Mouse (Mus musculus) Patski (cell line): Measurements from ENCODE around the gene Clcn3. TPM values are rescaled to one million over a fixed set of nuclear protein-coding genes. Genes with fewer than 3 reads are reported as not detected.

ENCODE experiments used
- ATAC-seq: fragments of 100-300 bp; one replicate; pipeline ENCODE4 v1.8.0; 2021
- CTCF ChIA-PET: fragments of 350-600 bp; sonication (Branson Sonifier 250); formaldehyde crosslinking; loops from one replicate; lab custom pipeline; 2022; ENCODE audit warnings: inconsistent platforms; lab: Charles Lee
- POLR2A ChIA-PET: fragments of 350-600 bp; sonication (Branson Sonifier 250); formaldehyde crosslinking; loops from one replicate; lab custom pipeline; 2022; ENCODE audit warnings: antibody characterized with exemption, inconsistent platforms; lab: Charles Lee
- DNase-seq: peaks from one replicate; pipeline ENCODE4 v3.0.0-alpha.2; 2011; ENCODE audit warnings: low read depth, low spot score
- H3K27me3 ChIP-seq: fragments of 371-371 bp; one replicate; pipeline ENCODE4 v1.5.1; 2021
- CTCF ChIP-seq: fragments of 100-300 bp; IDR thresholded peaks from one replicate; pipeline ENCODE4 v1.5.1; 2021
- in situ Hi-C: fragments of 300-500 bp; cut with MboI; formaldehyde crosslinking; loops from 3 replicates; pipeline ENCODE4 v1.11.1; 2018; ENCODE audit warnings: low pct_unique_long_range_greater_than_20kb, mixed read lengths
- polyA plus RNA-seq: library from polyadenylated mRNA; unstranded; gene quantifications from one replicate; pipeline ENCODE4 v1.2.3, GENCODE M21; 2021

Clcn3 gene
- polyA plus RNA-seq, 1 experiment from 2014 or later = 55.5 TPM

DNA sequence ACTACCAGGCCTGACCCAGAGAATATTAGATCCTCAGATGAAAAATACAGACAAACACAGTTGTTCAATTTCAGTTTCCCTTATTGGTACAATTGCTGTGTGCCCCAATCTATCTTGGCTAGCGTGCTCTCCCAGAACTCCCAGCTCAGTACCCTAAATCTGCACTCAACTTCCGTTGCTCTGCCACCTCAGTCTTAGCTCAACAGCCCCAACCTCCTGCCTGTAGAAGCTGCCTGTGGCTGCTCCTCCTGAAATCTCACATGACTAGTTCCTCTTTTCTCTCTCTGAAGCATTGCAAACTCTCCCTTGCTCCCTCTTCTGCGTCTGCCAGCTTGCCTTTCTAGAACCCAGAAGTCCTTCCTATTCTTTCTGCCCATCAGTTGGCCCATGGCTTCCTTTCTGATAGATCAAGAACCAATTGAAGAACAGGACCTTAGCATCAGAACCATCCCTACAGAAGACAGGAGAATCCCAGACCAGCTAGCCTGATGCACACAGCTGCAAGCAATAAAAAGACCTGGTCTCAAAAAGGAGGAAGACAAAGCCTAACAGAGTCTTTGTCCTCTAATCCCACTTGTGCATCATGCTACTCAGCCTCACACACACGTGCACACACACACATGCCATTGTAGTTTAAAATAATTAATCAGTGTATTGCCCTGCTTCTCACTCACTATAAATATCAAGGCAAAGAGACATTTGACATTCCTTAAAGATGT, 99.5 kb downstream of the Clcn3 start:
- ChIA-PET CTCF (interaction anchor here (0.8 kb wide), 1 partner anchor 8 kb away, joined by 3 read pairs; no protein-coding TSS in a partner anchor), POLR2A (interaction anchor here (1.2 kb wide), 1 partner anchor 39 kb away, joined by 3 read pairs; no protein-coding TSS in a partner anchor)
- no peaks in the 10 kb centered on the region for H3K27me3 ChIP-seq
- no peak for TF ChIP-seq CTCF
- ATAC-seq = no peak
- DNase-seq = no peak
- in situ Hi-C loops = no loop called here

DNA sequence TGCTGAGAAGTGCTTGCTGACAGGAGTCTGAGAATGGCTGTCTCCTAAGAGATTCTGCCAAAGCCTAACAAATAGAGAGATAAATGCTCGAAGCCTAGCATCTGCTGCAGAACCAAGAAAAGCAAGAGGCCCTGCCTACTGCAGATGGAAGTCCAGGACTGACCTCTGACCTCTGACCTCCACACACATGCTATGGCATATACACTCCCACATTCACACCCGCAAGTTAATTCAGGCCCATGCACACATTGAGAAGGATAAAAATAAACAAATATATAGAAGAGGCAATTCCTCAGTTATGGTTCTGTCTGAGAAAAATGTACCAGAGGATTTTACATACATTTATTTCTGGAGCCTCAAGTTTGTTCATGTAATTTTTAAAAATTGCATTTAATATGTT, 104.5 kb downstream of the Clcn3 start:
- no peak for DNase-seq
- in situ Hi-C loops = no loop called here
- no peak for TF ChIP-seq CTCF
- ChIA-PET POLR2A (no interaction called here), CTCF (interaction anchor here (1.2 kb wide), 1 partner anchor 51 kb away, joined by 3 read pairs; no protein-coding TSS in a partner anchor)
- no peaks in the 10 kb centered on the region for H3K27me3 ChIP-seq
- ATAC-seq = no peak

DNA sequence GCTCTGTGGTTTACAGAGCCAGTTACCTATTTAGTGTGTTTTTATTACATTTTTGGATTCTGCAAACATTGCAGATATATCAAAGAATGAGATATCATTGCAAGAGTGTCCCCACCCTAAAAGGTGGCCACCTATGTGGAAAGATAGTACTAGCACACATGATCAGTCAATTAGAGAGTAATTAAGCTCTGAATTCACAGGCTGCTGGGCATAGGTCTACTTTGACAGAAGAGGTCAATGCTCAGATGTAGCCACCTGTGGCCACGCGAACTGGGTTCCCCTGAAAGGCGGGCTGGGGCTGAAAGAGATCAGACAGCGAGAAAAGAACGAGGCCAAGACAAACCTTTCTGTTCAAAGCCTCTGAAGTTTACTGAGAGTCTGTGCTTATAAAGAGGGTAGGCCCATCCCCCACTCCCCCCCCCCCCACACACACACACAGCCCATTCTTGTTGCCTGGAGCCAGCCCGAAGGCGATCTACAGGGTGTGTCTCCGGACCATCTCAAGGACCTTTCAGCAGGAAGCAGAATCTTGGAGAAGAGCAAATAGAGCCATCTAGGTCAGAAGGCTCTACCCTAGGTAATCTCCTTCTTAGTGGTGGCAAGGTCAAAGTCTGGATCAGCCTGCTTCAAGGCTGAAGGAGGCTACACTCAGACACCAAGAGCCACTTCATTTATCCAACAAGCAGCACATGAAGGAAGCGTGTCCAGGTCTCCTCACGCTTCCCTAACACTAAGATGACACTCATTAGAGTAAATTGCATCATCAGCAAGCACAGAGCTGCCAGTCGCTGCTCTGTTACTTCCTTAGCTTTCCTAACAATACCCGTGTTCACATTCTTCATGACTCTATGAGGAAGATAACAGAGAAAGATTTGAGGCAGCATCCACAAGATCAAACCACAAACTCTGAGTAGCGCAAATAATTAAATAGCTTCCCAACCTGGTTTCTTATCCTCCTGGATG, 112.6 kb downstream of the Clcn3 start:
- ATAC-seq (no peak), DNase-seq (no peak)
- ChIA-PET POLR2A (no interaction called here), CTCF (interaction anchor here (1.5 kb wide), 1 partner anchor 254 kb away, joined by 4 read pairs; no protein-coding TSS in a partner anchor)
- in situ Hi-C loops = no loop called here
- TF ChIP-seq CTCF = no peak
- no peaks in the 10 kb centered on the region for H3K27me3 ChIP-seq

DNA sequence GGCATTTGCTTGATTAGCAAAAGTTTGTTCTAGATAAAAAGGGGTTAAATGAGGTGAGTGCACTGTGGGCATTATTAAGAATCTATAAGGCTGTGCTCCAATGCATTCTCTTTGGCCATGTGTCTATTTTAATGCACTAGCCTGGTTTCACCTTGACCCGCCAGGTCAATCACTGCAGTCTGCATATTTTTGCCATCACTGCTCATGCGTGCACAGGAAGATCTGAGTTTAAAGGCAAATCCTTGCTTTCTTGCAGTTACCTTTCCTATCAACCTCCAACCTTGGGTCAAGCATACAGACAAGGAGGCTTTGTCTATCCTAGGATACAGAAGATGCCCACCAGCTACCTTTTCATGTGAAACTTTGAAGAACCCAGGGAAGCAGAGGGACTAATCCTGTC, 113.3 kb downstream of the Clcn3 start:
- no peaks in the 10 kb centered on the region for H3K27me3 ChIP-seq
- no peak for ATAC-seq
- in situ Hi-C loops = loop anchor here (5.0 to 10.0 kb wide), 3 partner anchors 97 to 362 kb away; partner anchors contain the start of gene Aadat
- ChIA-PET CTCF (interaction anchor here (1.9 kb wide), 1 partner anchor 252 kb away, joined by 5 read pairs; no protein-coding TSS in a partner anchor), POLR2A (no interaction called here)
- no peak for DNase-seq
- TF ChIP-seq CTCF = no peak

DNA sequence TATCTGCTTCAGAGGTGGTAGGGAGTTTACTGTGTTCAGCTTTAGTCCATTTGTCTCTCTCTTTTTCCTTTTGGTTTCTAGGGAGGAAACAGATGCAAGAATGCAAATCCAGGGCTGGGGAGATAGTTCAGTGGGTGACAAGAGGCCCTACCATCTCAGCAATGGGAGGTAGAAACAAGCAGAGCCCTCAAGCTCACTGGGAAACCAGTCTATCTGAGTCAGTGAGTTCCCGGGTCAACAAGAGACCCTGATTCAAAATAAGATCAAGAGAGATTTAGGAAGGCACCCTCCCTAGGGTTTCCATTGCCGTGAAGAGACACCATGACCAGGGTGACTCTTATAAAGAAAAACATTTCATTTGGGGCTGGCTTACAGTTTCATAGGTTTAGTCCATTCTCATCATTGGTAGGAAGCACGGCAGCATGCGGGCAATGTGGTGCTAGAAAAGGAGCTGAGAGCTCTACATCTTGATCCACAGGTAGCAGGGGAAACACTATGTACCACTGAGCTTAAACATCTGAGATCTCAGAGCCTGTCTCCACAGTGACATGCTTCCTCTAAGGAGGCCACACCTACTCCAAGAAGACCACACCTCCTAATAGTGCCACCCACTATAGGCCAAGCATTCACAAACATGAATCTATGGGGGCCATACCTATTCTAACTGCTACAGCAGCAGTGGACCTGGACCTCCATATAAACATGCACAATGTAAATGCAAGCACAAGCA, 114.7 kb downstream of the Clcn3 start:
- ATAC-seq (no peak), DNase-seq (no peak)
- ChIA-PET CTCF (interaction anchor here (1.9 kb wide), 1 partner anchor 250 kb away, joined by 5 read pairs; no protein-coding TSS in a partner anchor), POLR2A (no interaction called here)
- in situ Hi-C loops = loop anchor here (5.0 to 10.0 kb wide), 3 partner anchors 96 to 361 kb away; partner anchors contain the start of gene Aadat
- H3K27me3 ChIP-seq = no peaks in the 10 kb centered on the region
- TF ChIP-seq CTCF = no peak

GRCm38 (mm10) chr8:60867468-60868115, 115.5 kb downstream of the Clcn3 start:
- no peak for DNase-seq
- H3K27me3 ChIP-seq = no peaks in the 10 kb centered on the region
- TF ChIP-seq CTCF = no peak
- ChIA-PET CTCF (no interaction called here), POLR2A (no interaction called here)
- in situ Hi-C loops = loop anchor here (5.0 to 10.0 kb wide), 3 partner anchors 95 to 360 kb away; partner anchors contain the start of gene Aadat
- no peak for ATAC-seq

DNA sequence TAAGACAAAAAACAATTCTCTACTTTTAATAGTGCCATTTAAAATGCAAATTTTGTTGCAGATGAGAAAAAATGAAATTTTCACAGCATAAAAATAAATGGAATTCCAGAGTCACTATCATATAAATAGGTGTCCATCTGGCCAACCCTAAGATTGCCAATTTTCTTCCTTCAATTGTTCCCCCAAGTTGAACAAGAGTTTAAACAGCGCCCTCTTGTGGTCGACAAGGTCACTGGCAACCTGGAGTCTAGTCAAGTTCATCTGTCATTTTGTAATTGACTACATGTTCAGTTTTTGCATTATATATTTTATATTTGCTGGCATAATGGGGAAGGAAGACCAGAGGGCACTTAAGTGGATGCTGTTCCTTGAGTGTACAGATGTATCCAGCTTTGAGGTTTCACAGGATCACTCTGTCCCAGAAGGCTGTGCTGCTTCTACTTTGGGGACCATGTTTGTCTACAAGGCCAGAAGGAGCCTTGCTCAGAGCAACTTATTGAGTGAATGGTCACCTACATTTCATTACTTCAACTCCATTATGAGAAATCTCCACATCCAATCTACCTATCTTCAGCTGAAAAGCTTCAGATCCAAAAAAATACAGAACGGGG, 117.5 kb downstream of the Clcn3 start:
- ATAC-seq (peak; percentile 39), DNase-seq (no peak)
- in situ Hi-C loops = loop anchor here (5.0 to 10.0 kb wide), 3 partner anchors 93 to 358 kb away; partner anchors contain the start of gene Aadat
- ChIA-PET CTCF (interaction anchor here (0.7 to 2.1 kb wide), 9 partner anchors 57 to 359 kb away, joined by 3 to 9 read pairs (median 3); partner anchors contain the start of gene Aadat), POLR2A (no interaction called here)
- TF ChIP-seq CTCF = peak; percentile 86
- H3K27me3 ChIP-seq = no peaks in the 10 kb centered on the region

DNA sequence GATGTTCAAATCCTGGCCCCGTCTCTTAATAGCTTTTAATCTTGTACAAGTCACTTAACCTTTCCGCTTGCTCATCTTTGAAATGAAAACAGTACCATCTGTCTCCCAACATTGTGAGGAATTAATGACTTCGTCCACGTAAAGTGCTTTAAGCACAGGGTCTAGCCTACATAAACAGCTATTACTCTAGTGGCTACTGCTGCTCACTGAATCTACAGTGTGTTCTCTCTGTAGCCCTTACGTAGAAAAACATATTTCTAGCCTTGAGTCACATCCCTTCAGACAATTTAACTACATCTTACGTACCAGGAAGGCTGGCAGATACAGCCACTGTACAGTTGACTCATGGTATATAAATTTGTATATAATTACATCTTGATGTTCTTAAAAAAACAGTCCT, 118.2 kb downstream of the Clcn3 start:
- in situ Hi-C loops = loop anchor here (5.0 to 10.0 kb wide), 3 partner anchors 93 to 358 kb away; partner anchors contain the start of gene Aadat

More for the DNA sequence above, 118.2 kb downstream of the Clcn3 start:
- ChIA-PET POLR2A (interaction anchor here (0.6 kb wide), 1 partner anchor 286 kb away, joined by 3 read pairs; no protein-coding TSS in a partner anchor), CTCF (interaction anchor here (0.8 to 2.1 kb wide), 9 partner anchors 16 to 247 kb away, joined by 3 to 9 read pairs (median 3); no protein-coding TSS in a partner anchor)
- no peak for DNase-seq
- no peak for ATAC-seq
- no peak for TF ChIP-seq CTCF
- no peaks in the 10 kb centered on the region for H3K27me3 ChIP-seq
